Mouse (Mus musculus) G1E (cell line): Measurements from ENCODE around the gene Ankfy1. TPM values are rescaled to one million over a fixed set of nuclear protein-coding genes. Genes with fewer than 3 reads are reported as not detected.

ENCODE experiments used
- ATAC-seq: 2 replicates; pipeline ENCODE4 v1.8.0; 2016; ENCODE audit warnings: mild to moderate bottlenecking; ENCODE audit not compliant: insufficient number of reproducible peaks, poor library complexity, low FRiP score, severe bottlenecking; ENCODE audit errors: extremely low read depth
- DNase-seq: peaks from one replicate; pipeline ENCODE4 v3.0.0; 2012; ENCODE audit warnings: low spot score
- H3K27me3 ChIP-seq: 2 replicates; pipeline ENCODE4 v1.6.1; 2012; ENCODE audit warnings: mild to moderate bottlenecking, low read length, inconsistent platforms; ENCODE audit not compliant: insufficient read depth
- H3K36me3 ChIP-seq: replicated peaks from 2 replicates; pipeline ENCODE3; 2012; ENCODE audit warnings: mild to moderate bottlenecking, inconsistent platforms
- H3K4me1 ChIP-seq: 2 replicates; pipeline ENCODE4 v1.6.1; 2012; ENCODE audit warnings: low read depth, low read length, inconsistent platforms, mixed read lengths; ENCODE audit not compliant: insufficient read depth
- H3K4me3 ChIP-seq: 2 replicates; pipeline ENCODE4 v1.5.1; 2012; ENCODE audit warnings: low read depth, mild to moderate bottlenecking, inconsistent platforms, low read length, moderate library complexity, mixed read lengths
- H3K9me3 ChIP-seq: replicated peaks from 2 replicates; pipeline ENCODE4 v1.6.1; 2012; ENCODE audit warnings: inconsistent platforms
- CTCF ChIP-seq: IDR thresholded peaks from 2 replicates; pipeline ENCODE4 v1.5.1; 2012; ENCODE audit warnings: low read depth, low read length, inconsistent platforms, mixed read lengths
- GATA1 ChIP-seq: IDR thresholded peaks from 2 replicates; pipeline ENCODE4 v1.6.1; 2012; ENCODE audit warnings: borderline replicate concordance, low read length, inconsistent platforms, mixed read lengths
- GATA2 ChIP-seq: IDR thresholded peaks from 2 replicates; pipeline ENCODE4 v1.6.1; 2012; ENCODE audit warnings: low read depth, low read length, inconsistent platforms, borderline replicate concordance
- POLR2AphosphoS5 ChIP-seq: IDR thresholded peaks from 2 replicates; pipeline ENCODE4 v1.6.1; 2012; ENCODE audit warnings: low read depth, low read length, inconsistent platforms; ENCODE audit not compliant: insufficient replicate concordance
- TAL1 ChIP-seq: conservative IDR thresholded peaks from 2 replicates; pipeline ENCODE4 v1.6.1; 2012; ENCODE audit warnings: low read depth, low read length, inconsistent platforms, mixed read lengths
- polyA plus RNA-seq: library from polyadenylated mRNA; stranded (reverse); fragments of >175 nt; gene quantifications from 2 replicates; pipeline ENCODE4 v1.2.3, GENCODE M21; 2012
- total RNA-seq, 2 experiments: library from RNA; stranded (forward) in 1 of 2; stranded (reverse) in 1 of 2; fragments of 200-1000 nt in 1 of 2; fragments of >200 nt in 1 of 2; fragmentation: Nextera tagmentation in 1 of 2; gene quantifications; 2 replicates each; pipeline ENCODE4 v1.2.3; 2014 to 2017

The Ankfy1 gene
- total and polyA plus RNA-seq, 3 experiments = 26.5 to 80.8 (median 63.6) TPM

DNA sequence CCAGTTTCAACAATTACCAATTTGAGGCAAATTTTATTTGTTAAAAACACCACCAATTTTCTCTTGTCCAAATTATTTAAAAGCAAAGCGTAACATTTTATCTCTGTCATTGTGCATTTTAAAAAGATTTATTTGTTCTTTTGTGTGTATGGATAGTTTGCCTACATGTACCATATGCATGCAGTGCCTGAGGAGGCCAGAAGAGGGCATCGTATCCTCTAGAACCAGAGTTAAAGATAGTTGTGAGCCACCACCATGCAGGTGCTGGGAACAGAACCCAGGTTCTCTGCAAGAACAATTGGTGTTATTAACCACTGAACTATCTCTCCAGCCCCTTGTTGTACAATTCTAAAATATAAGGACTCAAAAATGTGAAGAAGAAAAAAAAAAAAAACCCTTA, 124.4 kb downstream of the Ankfy1 start:
- Histone ChIP-seq H3K4me1 (no peaks in the 10 kb centered on the region), H3K9me3 (no peaks in the 10 kb centered on the region), H3K36me3 (peaks cover 21% of the 10 kb centered on the region), H3K4me3 (no peak overlapping the region), H3K27me3 (no peaks in the 10 kb centered on the region)
- TF ChIP-seq GATA2 (no peak), GATA1 (no peak), TAL1 (no peak), POLR2AphosphoS5 (no peak), CTCF (no peak)
- ATAC-seq (no peak), DNase-seq (no peak)

DNA sequence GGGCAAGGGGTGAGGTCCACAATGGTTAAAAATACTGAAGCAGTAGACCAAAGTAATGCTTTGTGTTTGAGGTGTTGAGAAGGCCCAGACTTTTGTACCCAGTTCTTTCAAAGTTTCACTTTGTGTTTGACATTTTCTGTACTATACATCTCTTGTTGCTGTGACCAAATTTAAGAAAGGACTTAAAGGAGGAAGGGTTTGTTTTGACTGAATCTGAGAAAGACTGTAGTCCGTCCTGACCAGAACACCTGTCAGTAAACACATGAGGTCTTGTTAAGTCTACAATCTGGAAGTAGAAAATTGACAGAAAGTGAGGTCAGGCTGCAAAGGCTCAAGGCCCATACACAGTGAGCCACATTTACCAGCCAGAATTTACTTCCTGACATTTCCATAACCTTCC, 127.1 kb downstream of the Ankfy1 start:
- no peaks in the 10 kb centered on the region for H3K27me3 ChIP-seq
- ATAC-seq (no peak), DNase-seq (no peak)
- H3K9me3 ChIP-seq = no peaks in the 10 kb centered on the region
- TF ChIP-seq GATA2 (no peak), GATA1 (no peak), TAL1 (no peak), CTCF (no peak), POLR2AphosphoS5 (no peak)
- peaks cover 45% of the 10 kb centered on the region for H3K36me3 ChIP-seq
- H3K4me1 ChIP-seq = no peaks in the 10 kb centered on the region
- H3K4me3 ChIP-seq = no peak overlapping the region

DNA sequence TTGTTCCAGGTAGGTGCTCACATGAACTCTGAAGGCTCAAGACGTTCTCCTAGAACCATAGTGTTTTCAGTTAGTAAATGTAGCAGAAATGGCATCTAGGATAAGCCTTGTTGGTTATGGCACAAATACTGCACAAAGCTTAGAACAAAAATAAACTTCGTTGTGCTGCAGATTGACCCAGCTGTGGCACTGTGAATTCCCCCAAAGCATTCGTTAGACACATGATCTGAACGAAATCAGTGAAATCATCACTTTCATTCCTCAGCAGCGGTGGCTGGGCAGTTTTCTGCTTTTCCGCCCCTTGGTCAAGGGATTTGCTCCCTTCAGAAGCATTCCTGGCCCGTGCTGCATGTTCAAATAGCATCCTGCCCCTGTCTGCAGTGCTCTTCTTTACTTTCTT, 128.3 kb downstream of the Ankfy1 start:
- peaks cover 56% of the 10 kb centered on the region for H3K36me3 ChIP-seq
- H3K4me1 ChIP-seq = no peaks in the 10 kb centered on the region
- ATAC-seq = no peak
- H3K9me3 ChIP-seq = no peaks in the 10 kb centered on the region
- TF ChIP-seq TAL1 (no peak), CTCF (no peak), GATA1 (no peak), GATA2 (no peak), POLR2AphosphoS5 (no peak)
- no peaks in the 10 kb centered on the region for H3K27me3 ChIP-seq
- DNase-seq = no peak
- H3K4me3 ChIP-seq = no peak overlapping the region

DNA sequence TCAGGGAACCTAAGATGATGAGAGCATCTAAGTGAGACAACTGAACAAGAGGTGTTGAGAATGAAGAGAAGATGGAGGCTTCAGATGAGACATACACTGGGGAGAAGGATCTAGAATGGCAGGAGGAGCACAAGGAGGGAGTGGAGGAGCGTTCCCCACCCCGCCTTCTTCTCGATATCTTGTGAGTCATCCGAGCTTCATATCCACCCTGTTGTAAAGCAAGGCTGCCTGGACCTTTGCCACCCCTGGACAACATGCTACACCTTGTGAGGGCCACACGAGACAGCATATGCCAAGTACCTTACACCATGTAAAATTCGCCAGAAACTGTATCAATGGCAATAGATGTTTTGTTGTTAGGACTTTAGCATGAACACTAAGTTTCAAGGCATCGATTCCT, 131.2 kb downstream of the Ankfy1 start:
- no peak for ATAC-seq
- Histone ChIP-seq H3K27me3 (no peaks in the 10 kb centered on the region), H3K36me3 (peaks cover 72% of the 10 kb centered on the region), H3K4me1 (no peaks in the 10 kb centered on the region), H3K4me3 (no peak overlapping the region), H3K9me3 (no peaks in the 10 kb centered on the region)
- DNase-seq = no peak
- no peak for TF ChIP-seq POLR2AphosphoS5
- no peak for TF ChIP-seq CTCF
- TF ChIP-seq TAL1 = no peak
- no peak for TF ChIP-seq GATA1

Other genes with a start within 250 kb of the Ankfy1 start
- gene Mybbp1a, start 248.7 kb upstream of the Ankfy1 start, total RNA-seq (2014; fragmentation: Nextera tagmentation) = 496 and 593 TPM in 2 replicates
- 96.8 and 125 TPM in 2 replicates for gene Mybbp1a, start 248.7 kb upstream of the Ankfy1 start, total RNA-seq (2017)
- 195 and 253 TPM in 2 replicates for gene Mybbp1a, start 248.7 kb upstream of the Ankfy1 start, polyA plus RNA-seq
- 129 and 145 TPM in 2 replicates for gene Spns2, start 200.1 kb upstream of the Ankfy1 start, total RNA-seq (2014; fragmentation: Nextera tagmentation)
- gene Spns2, start 200.1 kb upstream of the Ankfy1 start, total RNA-seq (2017) = 29.3 and 40.8 TPM in 2 replicates
- gene Spns2, start 200.1 kb upstream of the Ankfy1 start, polyA plus RNA-seq = 69.2 and 113 TPM in 2 replicates
- gene Spns3, start 139.5 kb upstream of the Ankfy1 start, total RNA-seq (2014; fragmentation: Nextera tagmentation) = not detected in 2 replicates
- gene Spns3, start 139.5 kb upstream of the Ankfy1 start, total RNA-seq (2017) = 0.11 and 0.12 TPM in 2 replicates
- not detected in 2 replicates for gene Spns3, start 139.5 kb upstream of the Ankfy1 start, polyA plus RNA-seq
- gene Ube2g1, start 82.7 kb upstream of the Ankfy1 start, total RNA-seq (2014; fragmentation: Nextera tagmentation) = 98.9 and 119 TPM in 2 replicates
- gene Ube2g1, start 82.7 kb upstream of the Ankfy1 start, total RNA-seq (2017) = 52.6 and 60.1 TPM in 2 replicates
- gene Ube2g1, start 82.7 kb upstream of the Ankfy1 start, polyA plus RNA-seq = 32.2 and 47.7 TPM in 2 replicates
- 11.7 and 13.2 TPM in 2 replicates for gene Cyb5d2, start 106.1 kb downstream of the Ankfy1 start, total RNA-seq (2014; fragmentation: Nextera tagmentation)
- gene Cyb5d2, start 106.1 kb downstream of the Ankfy1 start, total RNA-seq (2017) = 6.8 and 8.5 TPM in 2 replicates
- 0.43 and 0.57 TPM in 2 replicates for gene Cyb5d2, start 106.1 kb downstream of the Ankfy1 start, polyA plus RNA-seq
- gene Zzef1, start 106.2 kb downstream of the Ankfy1 start, total RNA-seq (2014; fragmentation: Nextera tagmentation) = 32.1 and 43.4 TPM in 2 replicates
- gene Zzef1, start 106.2 kb downstream of the Ankfy1 start, total RNA-seq (2017) = 25.5 and 33.2 TPM in 2 replicates
- 5.3 and 5.6 TPM in 2 replicates for gene Zzef1, start 106.2 kb downstream of the Ankfy1 start, polyA plus RNA-seq